Mouse (Mus musculus) E14TG2a.4 (cell line): ENCODE measurements around the gene Wbp4.

Source experiments
- CTCF ChIP-seq: conservative IDR thresholded peaks from 2 replicates; pipeline ENCODE4 v1.5.1; 2014; ENCODE audit warnings: low read length
- NANOG ChIP-seq: IDR thresholded peaks from 2 replicates; pipeline ENCODE4 v1.6.1; 2014; ENCODE audit warnings: borderline replicate concordance, low read length, mixed read lengths

DNA sequence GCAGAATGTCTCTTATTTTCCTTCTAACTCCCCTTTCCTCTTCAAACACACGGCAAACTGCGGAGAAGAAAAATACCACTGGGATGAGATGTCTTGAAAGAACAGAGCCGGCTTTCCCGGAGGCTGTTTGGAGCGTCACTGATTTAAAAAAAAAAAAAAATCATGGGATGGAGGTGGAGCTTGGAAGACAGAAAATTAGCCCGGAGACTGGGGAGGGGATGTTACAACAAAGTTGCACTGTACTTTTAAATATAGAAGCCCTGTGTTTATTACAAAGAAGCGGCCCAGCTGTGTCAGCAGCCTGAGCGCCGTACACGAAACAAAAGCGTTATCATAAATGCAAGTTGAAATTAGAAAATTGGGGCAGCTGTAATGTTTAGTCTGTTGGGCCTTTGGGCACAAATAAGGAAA lies 936 bp upstream of the Wbp4 start:
- TF ChIP-seq CTCF (no peak), NANOG (no peak)
